Mouse (Mus musculus): ENCODE results near the gene Mrpl53. TPM values are rescaled to one million over a fixed set of nuclear protein-coding genes. Genes with fewer than 3 reads are reported as not detected.

Gene Mrpl53
- polyA plus RNA-seq, 1 experiment from 2014 or later, result 105 TPM

GRCm38 (mm10) chr6:83077630-83078323 is 31.1 kb upstream of the Mrpl53 start, which contains the start of gene Pcgf1:
Gene Pcgf1, plus strand, starts transcription at chr6:83077869.
- H3K9me3 ChIP-seq (replicated peaks), result no peaks in the 10 kb centered on the region
- H3K4me2 ChIP-seq, result peak within 1 kb of the TSS; percentile 83
- H3K27ac ChIP-seq, result peak within 1 kb of the TSS; percentile 85
- H3K4me3 ChIP-seq, result peak within 1 kb of the TSS; percentile 78
- H3K27me3 ChIP-seq (replicated peaks), result peaks cover 58% of the 10 kb centered on the region
- under 1% methylated on average over 54 of the region's 54 CpGs for WGBS (ENCODE audit: insufficient replicate concordance)
- peak within 1 kb of the TSS; percentile 78 for H3K9ac ChIP-seq
- peaks cover 32% of the 10 kb centered on the region for H3K36me3 ChIP-seq
- ATAC-seq, result peak; percentile 56
- H3K4me1 ChIP-seq, result peaks cover 27% of the 10 kb centered on the region

GRCm38 (mm10) chr6:83078324-83078858 is 30.4 kb upstream of the Mrpl53 start:
- H3K4me3 ChIP-seq, result peak overlapping the region; percentile 78
- H3K36me3 ChIP-seq, result peaks cover 32% of the 10 kb centered on the region
- H3K27ac ChIP-seq, result peak overlapping the region; percentile 85
- peaks cover 27% of the 10 kb centered on the region for H3K4me1 ChIP-seq
- no peaks in the 10 kb centered on the region for H3K9me3 ChIP-seq (replicated peaks)
- peak overlapping the region; percentile 83 for H3K4me2 ChIP-seq
- peak; percentile 90 for ATAC-seq
- H3K27me3 ChIP-seq (replicated peaks), result peaks cover 58% of the 10 kb centered on the region
- H3K9ac ChIP-seq, result peak overlapping the region; percentile 78
- WGBS (ENCODE audit: insufficient replicate concordance), result under 1% methylated on average over 46 of the region's 46 CpGs

GRCm38 (mm10) chr6:83080210-83080609 is 28.6 kb upstream of the Mrpl53 start:
- no peak overlapping the region for H3K4me2 ChIP-seq
- H3K4me1 ChIP-seq, result peaks cover 27% of the 10 kb centered on the region
- H3K27me3 ChIP-seq (replicated peaks), result peaks cover 58% of the 10 kb centered on the region
- 83% methylated on average over 5 of the region's 5 CpGs for WGBS (ENCODE audit: insufficient replicate concordance)
- no peak for ATAC-seq
- H3K36me3 ChIP-seq, result peaks cover 32% of the 10 kb centered on the region
- no peak overlapping the region for H3K9ac ChIP-seq
- no peak overlapping the region for H3K4me3 ChIP-seq
- no peak overlapping the region for H3K27ac ChIP-seq
- no peaks in the 10 kb centered on the region for H3K9me3 ChIP-seq (replicated peaks)

GRCm38 (mm10) chr6:83083497-83083896 is 25.3 kb upstream of the Mrpl53 start:
- 25% methylated on average over 5 of the region's 5 CpGs for WGBS (ENCODE audit: insufficient replicate concordance)

GRCm38 (mm10) chr6:83084477-83084876 is 24.4 kb upstream of the Mrpl53 start:
- Histone ChIP-seq H3K4me3 (no peak overlapping the region), H3K36me3 (peaks cover 31% of the 10 kb centered on the region), H3K4me1 (peaks cover 28% of the 10 kb centered on the region), H3K9ac (no peak overlapping the region), H3K27ac (no peak overlapping the region), H3K4me2 (no peak overlapping the region), H3K9me3 (replicated peaks) (no peaks in the 10 kb centered on the region), H3K27me3 (replicated peaks) (peaks cover 77% of the 10 kb centered on the region)
- WGBS (ENCODE audit: insufficient replicate concordance), result 22% methylated on average over 6 of the region's 6 CpGs
- ATAC-seq, result no peak

More at GRCm38 (mm10) chr6:83083497-83083896, 25.3 kb upstream of the Mrpl53 start:
- no peak overlapping the region for H3K4me3 ChIP-seq
- peaks cover 67% of the 10 kb centered on the region for H3K27me3 ChIP-seq (replicated peaks)
- H3K4me2 ChIP-seq, result no peak overlapping the region
- H3K36me3 ChIP-seq, result peaks cover 32% of the 10 kb centered on the region
- H3K9ac ChIP-seq, result no peak overlapping the region
- H3K27ac ChIP-seq, result no peak overlapping the region
- peaks cover 36% of the 10 kb centered on the region for H3K4me1 ChIP-seq
- no peak for ATAC-seq
- no peaks in the 10 kb centered on the region for H3K9me3 ChIP-seq (replicated peaks)

GRCm38 (mm10) chr6:83086121-83087035 is 22.5 kb upstream of the Mrpl53 start, which contains the start of gene Lbx2:
Gene Lbx2, plus strand, starts transcription at chr6:83086367.
- H3K4me3 ChIP-seq, result peak within 1 kb of the TSS; percentile 29
- peaks cover 15% of the 10 kb centered on the region; the same call in 1 of the 2 replicates for H3K4me1 ChIP-seq
- H3K9me3 ChIP-seq (replicated peaks), result no peaks in the 10 kb centered on the region
- peaks cover 12% of the 10 kb centered on the region for H3K36me3 ChIP-seq
- H3K9ac ChIP-seq, result no peak within 1 kb of the TSS
- H3K27me3 ChIP-seq (replicated peaks), result peaks cover 95% of the 10 kb centered on the region
- no peak within 1 kb of the TSS for H3K27ac ChIP-seq
- peak within 1 kb of the TSS; percentile 56 for H3K4me2 ChIP-seq
- WGBS (ENCODE audit: insufficient replicate concordance), result 2% methylated on average over 35 of the region's 42 CpGs
- 0 out of 2 replicates have a peak, but pooled peaks have one; percentile 30 for ATAC-seq

- no peaks in the 10 kb centered on the region for H3K9me3 ChIP-seq (replicated peaks)
- peak overlapping the region; percentile 29 for H3K4me3 ChIP-seq
- ATAC-seq, result no peak
- no peak overlapping the region for H3K9ac ChIP-seq
- peaks cover 98% of the 10 kb centered on the region for H3K27me3 ChIP-seq (replicated peaks)
- H3K4me2 ChIP-seq, result peak overlapping the region; percentile 56
- H3K27ac ChIP-seq, result no peak overlapping the region
- peaks cover 4% of the 10 kb centered on the region for H3K36me3 ChIP-seq
- WGBS (ENCODE audit: insufficient replicate concordance), result 3% methylated on average over 47 of the region's 47 CpGs
- peaks cover 15% of the 10 kb centered on the region; the same call in 1 of the 2 replicates for H3K4me1 ChIP-seq
These were observed 21.5 kb upstream of the Mrpl53 start for GRCm38 (mm10) chr6:83087205-83087925.

GRCm38 (mm10) chr6:83087926-83088260 is 20.9 kb upstream of the Mrpl53 start:
- Histone ChIP-seq H3K27ac (no peak overlapping the region), H3K9me3 (replicated peaks) (no peaks in the 10 kb centered on the region), H3K4me1 (peaks cover 15% of the 10 kb centered on the region; the same call in 1 of the 2 replicates), H3K9ac (no peak overlapping the region), H3K27me3 (replicated peaks) (peaks cover 98% of the 10 kb centered on the region), H3K4me2 (peak overlapping the region; percentile 56), H3K36me3 (no peaks in the 10 kb centered on the region), H3K4me3 (peak overlapping the region; percentile 29)
- ATAC-seq, result no peak
- WGBS (ENCODE audit: insufficient replicate concordance), result 16% methylated on average over 9 of the region's 9 CpGs

GRCm38 (mm10) chr6:83092416-83093127 is 16.3 kb upstream of the Mrpl53 start:
- no peaks in the 10 kb centered on the region for H3K9me3 ChIP-seq (replicated peaks)
- no peak for ATAC-seq
- WGBS (ENCODE audit: insufficient replicate concordance), result 19% methylated on average over 6 of the region's 6 CpGs
- no peaks in the 10 kb centered on the region for H3K36me3 ChIP-seq
- no peak overlapping the region for H3K4me3 ChIP-seq
- no peak overlapping the region for H3K9ac ChIP-seq
- H3K4me1 ChIP-seq, result no peaks in the 10 kb centered on the region; the same call in 1 of the 2 replicates
- no peak overlapping the region for H3K27ac ChIP-seq
- peaks cover 80% of the 10 kb centered on the region for H3K27me3 ChIP-seq (replicated peaks)
- no peak overlapping the region for H3K4me2 ChIP-seq

GRCm38 (mm10) chr6:83095968-83096367 is 12.9 kb upstream of the Mrpl53 start:
- Histone ChIP-seq H3K27me3 (replicated peaks) (peaks cover 60% of the 10 kb centered on the region), H3K4me2 (no peak overlapping the region), H3K4me3 (no peak overlapping the region), H3K9ac (no peak overlapping the region), H3K9me3 (replicated peaks) (no peaks in the 10 kb centered on the region), H3K36me3 (no peaks in the 10 kb centered on the region), H3K4me1 (peaks cover 5% of the 10 kb centered on the region), H3K27ac (no peak overlapping the region)
- no peak for ATAC-seq
- WGBS (ENCODE audit: insufficient replicate concordance), result 37% methylated on average over 6 of the region's 6 CpGs

GRCm38 (mm10) chr6:83098411-83098810 is 10.4 kb upstream of the Mrpl53 start:
- 69% methylated on average over 2 of the region's 2 CpGs for WGBS (ENCODE audit: insufficient replicate concordance)
- ATAC-seq, result no peak
- peaks cover 24% of the 10 kb centered on the region for H3K4me1 ChIP-seq

More at GRCm38 (mm10) chr6:83098411-83098810, 10.4 kb upstream of the Mrpl53 start:
- Histone ChIP-seq H3K4me3 (no peak overlapping the region), H3K27me3 (replicated peaks) (peaks cover 40% of the 10 kb centered on the region), H3K9me3 (replicated peaks) (no peaks in the 10 kb centered on the region), H3K9ac (no peak overlapping the region), H3K27ac (no peak overlapping the region), H3K4me2 (no peak overlapping the region), H3K36me3 (peaks cover 3% of the 10 kb centered on the region)
